ENCODE assay signal across 13 mouse cellular contexts in genomic region chr16:31035235-31035634, GRCm38 (mm10). TPM values are rescaled to one million over a fixed set of nuclear protein-coding genes. Genes with fewer than 3 reads are reported as not detected.
DNase-seq lines count a peak whose midpoint lies in the region; ATAC-seq and TF ChIP-seq lines count a peak whose summit lies in the region.
"Had no signal": no experiment of that assay in that cellular context is flagged by ENCODE, and none has a peak within 500 bp of the region (broad histone marks: within the 10 kb centered on the region; RNA-seq: fewer than 3 reads in every experiment).

No protein-coding gene starts in this region.

- no peak for ATAC-seq in forebrain, embryonic 12.5 days (ENCODE audit: low FRiP score)
- ATAC-seq in lung, embryonic 14.5 days (ENCODE audit: insufficient read depth): no peak
- no peak for ATAC-seq in embryonic facial prominence, embryonic 13.5 days (ENCODE audit: insufficient number of reproducible peaks, insufficient read depth, low FRiP score, low TSS enrichment, low read depth)
- ATAC-seq in liver, embryonic 13.5 days (ENCODE audit: low read depth): 0 out of 2 replicates have a peak, but pooled peaks have one; percentile 45

- no peaks in the 10 kb centered on the region for H3K9me3 ChIP-seq in forebrain, embryonic 10.5 days
- H3K9me3 ChIP-seq in forebrain, embryonic 12.5 days: no peaks in the 10 kb centered on the region
- H3K9me3 ChIP-seq in lung, embryonic 14.5 days (ENCODE audit: low read depth, low read length): no peaks in the 10 kb centered on the region
- H3K9me3 ChIP-seq in embryonic facial prominence, embryonic 13.5 days: no peaks in the 10 kb centered on the region
- no peaks in the 10 kb centered on the region for H3K9me3 ChIP-seq in liver, embryonic 13.5 days (replicated peaks)
- H3K9me3 ChIP-seq: neural tube, embryonic 15.5 days had no signal

- H3K36me3 ChIP-seq in forebrain, embryonic 10.5 days (replicated peaks): peaks cover 2% of the 10 kb centered on the region; the same call in 1 of the 2 replicates
- no peaks in the 10 kb centered on the region for H3K36me3 ChIP-seq in forebrain, embryonic 12.5 days (replicated peaks)
- H3K36me3 ChIP-seq in lung, embryonic 14.5 days (ENCODE audit: insufficient read depth): no peaks in the 10 kb centered on the region
- no peaks in the 10 kb centered on the region for H3K36me3 ChIP-seq in embryonic facial prominence, embryonic 13.5 days
- H3K36me3 ChIP-seq in liver, embryonic 13.5 days: no peaks in the 10 kb centered on the region
- H3K36me3 ChIP-seq: neural tube, embryonic 15.5 days had no signal

- TF ChIP-seq CTCF in lung, embryonic 14.5 days (IDR thresholded peaks at IDR 0.05; ENCODE audit: low read depth): no peak

- H3K4me1 ChIP-seq in forebrain, embryonic 10.5 days: peaks cover 46% of the 10 kb centered on the region
- H3K4me1 ChIP-seq in forebrain, embryonic 12.5 days: peaks cover 22% of the 10 kb centered on the region
- no peaks in the 10 kb centered on the region for H3K4me1 ChIP-seq in lung, embryonic 14.5 days (ENCODE audit: insufficient read depth)
- peaks cover 43% of the 10 kb centered on the region for H3K4me1 ChIP-seq in embryonic facial prominence, embryonic 13.5 days
- peaks cover 26% of the 10 kb centered on the region for H3K4me1 ChIP-seq in liver, embryonic 13.5 days (replicated peaks)

- DNase-seq in forebrain, embryonic 10.5 days (ENCODE audit: extremely low spot score, low spot score): no peak
- peak; percentile 31 for DNase-seq in lung, embryonic 14.5 days
- no peak for DNase-seq in lung, postnatal 36 days
- no peak for DNase-seq in liver, embryonic 13.5 days
- DNase-seq in cerebellum, postnatal 4 days (ENCODE audit: low spot score in 2 of 2): no peak
- no peak for DNase-seq in adrenal gland, postnatal 10 days
- DNase-seq: adrenal gland, postnatal 25 days; cerebellum, adult 8-10 months; gastrocnemius, postnatal 25 days had no signal

- H3K4me2 ChIP-seq in forebrain, embryonic 12.5 days: no peak overlapping the region
- H3K4me2 ChIP-seq in lung, embryonic 14.5 days: no peak overlapping the region
- H3K4me2 ChIP-seq in embryonic facial prominence, embryonic 13.5 days: no peak overlapping the region
- H3K4me2 ChIP-seq in liver, embryonic 13.5 days: no peak overlapping the region
- H3K4me2 ChIP-seq: midbrain, embryonic 11.5 days; neural tube, embryonic 15.5 days had no signal

- H3K27ac ChIP-seq in forebrain, embryonic 10.5 days: peak overlapping the region; percentile 79
- no peak overlapping the region for H3K27ac ChIP-seq in forebrain, embryonic 12.5 days
- H3K27ac ChIP-seq in lung, embryonic 14.5 days (ENCODE audit: low read depth): no peak overlapping the region
- H3K27ac ChIP-seq in embryonic facial prominence, embryonic 13.5 days: peak overlapping the region; percentile 84
- peak overlapping the region; percentile 50; the same call in 1 of the 2 replicates for H3K27ac ChIP-seq in liver, embryonic 13.5 days
- H3K27ac ChIP-seq: neural tube, embryonic 15.5 days had no signal

- 68% methylated on average over 7 of the region's 7 CpGs for WGBS in forebrain, embryonic 10.5 days
- 59% methylated on average over 7 of the region's 7 CpGs for WGBS in forebrain, embryonic 12.5 days
- WGBS in lung, embryonic 14.5 days: 53% methylated on average over 7 of the region's 7 CpGs
- 39% methylated on average over 7 of the region's 7 CpGs for WGBS in embryonic facial prominence, embryonic 13.5 days
- 22% methylated on average over 7 of the region's 7 CpGs for WGBS in liver, embryonic 13.5 days (ENCODE audit: insufficient replicate concordance)

- H3K9ac ChIP-seq in forebrain, embryonic 12.5 days: no peak overlapping the region
- no peak overlapping the region for H3K9ac ChIP-seq in lung, embryonic 14.5 days
- no peak overlapping the region for H3K9ac ChIP-seq in embryonic facial prominence, embryonic 13.5 days
- H3K9ac ChIP-seq in liver, embryonic 13.5 days: no peak overlapping the region
- H3K9ac ChIP-seq: neural tube, embryonic 15.5 days had no signal

- H3K27me3 ChIP-seq in forebrain, embryonic 10.5 days (ENCODE audit: poor library complexity, severe bottlenecking): no peaks in the 10 kb centered on the region
- no peaks in the 10 kb centered on the region for H3K27me3 ChIP-seq in forebrain, embryonic 12.5 days
- no peaks in the 10 kb centered on the region for H3K27me3 ChIP-seq in lung, embryonic 14.5 days (ENCODE audit: insufficient read depth, low read length)
- H3K27me3 ChIP-seq in embryonic facial prominence, embryonic 13.5 days: no peaks in the 10 kb centered on the region
- H3K27me3 ChIP-seq in liver, embryonic 13.5 days: no peaks in the 10 kb centered on the region
- H3K27me3 ChIP-seq: neural tube, embryonic 15.5 days had no signal

- H3K4me3 ChIP-seq in forebrain, embryonic 10.5 days: no peak overlapping the region
- H3K4me3 ChIP-seq in forebrain, embryonic 12.5 days (replicated peaks): no peak overlapping the region
- H3K4me3 ChIP-seq in lung, embryonic 14.5 days (ENCODE audit: low read depth, low read length): no peak overlapping the region
- H3K4me3 ChIP-seq in embryonic facial prominence, embryonic 13.5 days: no peak overlapping the region
- no peak overlapping the region for H3K4me3 ChIP-seq in liver, embryonic 13.5 days (replicated peaks)
- H3K4me3 ChIP-seq: neural tube, embryonic 15.5 days had no signal

RNA-seq across cellular contexts. Expression of gene Xxylt1, which starts 46.0 kb away (rescaled TPM):
- polyA plus RNA-seq in forebrain, embryonic 10.5 days (2016; fragmentation: Nextera tagmentation; extraction: Ambion mirVana): 13.9 and 14.4 TPM in 2 replicates
- 12.4 and 12.7 TPM in 2 replicates for polyA plus RNA-seq in forebrain, embryonic 12.5 days (2016; fragmentation: Nextera tagmentation; extraction: Ambion mirVana)
- polyA plus RNA-seq in lung, embryonic 14.5 days (2014; fragmentation: Nextera tagmentation; extraction: Ambion mirVana): 26.2 and 26.8 TPM in 2 replicates
- 22.4 and 22.5 TPM in 2 replicates for polyA plus RNA-seq in embryonic facial prominence, embryonic 13.5 days (2015; fragmentation: Nextera tagmentation; extraction: Ambion mirVana)
- 2.9 and 3.1 TPM in 2 replicates for polyA plus RNA-seq in liver, embryonic 13.5 days (2015; fragmentation: Nextera tagmentation; extraction: Ambion mirVana)
- total RNA-seq in adrenal gland, postnatal 10 days (2021): 10 to 100 TPM; 12.4 to 15.6 TPM

Comparison
In these comparisons a context has a peak if more than half of its experiments do, and no peak if none do; other contexts are left out.
1. H3K27ac ChIP-seq: peak in forebrain, embryonic 10.5 days (single experiment), embryonic facial prominence, embryonic 13.5 days (single experiment) and liver, embryonic 13.5 days (single experiment); none in forebrain, embryonic 12.5 days (single experiment) and lung, embryonic 14.5 days (single experiment).